Mouse (Mus musculus): Measurements from ENCODE around the gene Impg2. TPM values are rescaled to one million over a fixed set of nuclear protein-coding genes. Genes with fewer than 3 reads are reported as not detected.

The Impg2 gene
- polyA plus RNA-seq, 1 experiment = 0.74 TPM

DNA sequence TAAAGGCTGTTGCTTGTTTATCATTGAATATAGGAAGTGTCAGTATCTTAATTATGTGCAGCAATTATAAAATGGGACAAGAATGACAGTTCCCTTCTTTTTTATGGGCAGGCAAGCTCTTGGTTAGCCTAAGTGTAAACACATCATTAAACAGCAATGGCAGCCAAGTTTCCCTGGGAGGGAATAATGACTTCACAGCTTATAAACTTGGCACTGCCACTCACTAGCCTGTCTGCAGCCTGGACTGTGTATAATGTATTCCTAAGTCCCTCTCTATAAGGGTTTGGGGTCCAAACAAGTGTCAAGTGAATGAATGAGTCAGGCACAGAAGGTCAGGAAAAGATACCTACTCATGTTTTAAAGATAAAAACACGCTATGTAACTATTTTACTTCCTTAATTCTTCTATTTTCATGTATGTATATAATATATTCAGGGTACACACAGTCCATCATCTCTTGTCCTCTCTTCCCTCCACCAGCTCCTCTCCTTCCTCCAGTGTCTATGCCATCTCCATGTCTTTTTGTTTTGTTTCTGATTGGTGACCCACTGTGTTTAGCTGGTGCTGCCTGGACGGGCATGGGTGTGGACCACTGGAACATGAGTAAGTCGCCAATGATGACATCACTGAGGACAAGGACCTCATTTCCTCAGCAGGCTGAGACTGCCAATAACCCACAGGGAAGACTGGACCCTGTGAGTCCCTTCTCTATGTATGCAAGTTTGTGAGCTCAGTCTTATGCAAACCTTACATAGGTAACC lies 92.0 kb downstream of the Impg2 start:
- no peak overlapping the region for H3K4me3 ChIP-seq (ENCODE audit: insufficient read depth, low read length)
- no peak overlapping the region for H3K27ac ChIP-seq (ENCODE audit: insufficient read depth, low read length)
- H3K4me1 ChIP-seq (ENCODE audit: control insufficient read depth, insufficient read depth, low read length) = no peaks in the 10 kb centered on the region
- TF ChIP-seq CTCF (IDR thresholded peaks at IDR 0.05; ENCODE audit: borderline replicate concordance, insufficient read depth, low read length) (no peak), POLR2A (IDR thresholded peaks at IDR 0.05; ENCODE audit: low read depth, low read length) (no peak)

DNA sequence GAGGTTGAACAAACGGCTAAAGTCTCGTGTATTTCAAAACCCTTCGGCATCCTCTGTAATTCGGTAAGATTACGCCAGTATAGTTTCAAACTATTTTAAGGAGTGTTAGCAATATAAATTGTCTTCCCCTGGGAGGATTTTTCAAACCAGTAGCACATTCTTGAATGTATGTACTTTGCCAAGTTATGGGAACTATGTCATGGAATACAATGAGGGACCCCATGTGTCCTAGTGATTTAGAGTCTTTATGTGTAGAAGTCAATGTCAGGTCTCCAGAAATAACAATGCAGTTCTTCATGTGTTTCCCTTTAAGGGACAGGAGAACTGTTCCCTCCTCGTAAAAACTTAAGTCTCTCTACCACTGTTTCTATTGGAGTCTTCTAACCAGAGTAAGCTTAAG lies 94.1 kb downstream of the Impg2 start:
- no peak for TF ChIP-seq CTCF (IDR thresholded peaks at IDR 0.05; ENCODE audit: borderline replicate concordance, insufficient read depth, low read length)
- no peak for TF ChIP-seq POLR2A (IDR thresholded peaks at IDR 0.05; ENCODE audit: low read depth, low read length)
- H3K4me3 ChIP-seq (ENCODE audit: insufficient read depth, low read length) = no peak overlapping the region
- no peaks in the 10 kb centered on the region for H3K4me1 ChIP-seq (ENCODE audit: control insufficient read depth, insufficient read depth, low read length)
- H3K27ac ChIP-seq (ENCODE audit: insufficient read depth, low read length) = peak overlapping the region; percentile 73

DNA sequence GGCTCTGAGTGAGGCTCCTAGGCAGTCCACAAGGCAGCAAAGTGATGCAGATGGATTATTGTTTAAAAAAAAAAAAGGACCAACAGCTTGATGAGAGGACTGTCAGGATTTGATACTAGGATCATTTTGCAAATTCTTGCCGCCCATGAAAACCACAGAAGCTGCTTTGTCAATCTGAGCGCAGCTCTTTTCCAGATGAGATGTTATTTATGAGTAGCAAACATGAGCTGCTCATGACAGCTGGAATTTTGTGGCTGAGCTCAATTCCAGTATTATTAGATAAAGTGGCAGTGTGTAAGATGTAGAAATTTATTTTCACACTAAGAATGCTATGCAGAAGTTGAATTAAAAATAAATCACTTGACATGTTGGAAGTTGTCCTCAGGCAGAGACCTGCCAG lies 94.7 kb downstream of the Impg2 start:
- Histone ChIP-seq H3K27ac (ENCODE audit: insufficient read depth, low read length) (peak overlapping the region; percentile 41; the same call in 1 of the 2 replicates), H3K4me1 (ENCODE audit: control insufficient read depth, insufficient read depth, low read length) (no peaks in the 10 kb centered on the region), H3K4me3 (ENCODE audit: insufficient read depth, low read length) (no peak overlapping the region)
- no peak for TF ChIP-seq CTCF (IDR thresholded peaks at IDR 0.05; ENCODE audit: borderline replicate concordance, insufficient read depth, low read length)
- TF ChIP-seq POLR2A (IDR thresholded peaks at IDR 0.05; ENCODE audit: low read depth, low read length) = no peak

DNA sequence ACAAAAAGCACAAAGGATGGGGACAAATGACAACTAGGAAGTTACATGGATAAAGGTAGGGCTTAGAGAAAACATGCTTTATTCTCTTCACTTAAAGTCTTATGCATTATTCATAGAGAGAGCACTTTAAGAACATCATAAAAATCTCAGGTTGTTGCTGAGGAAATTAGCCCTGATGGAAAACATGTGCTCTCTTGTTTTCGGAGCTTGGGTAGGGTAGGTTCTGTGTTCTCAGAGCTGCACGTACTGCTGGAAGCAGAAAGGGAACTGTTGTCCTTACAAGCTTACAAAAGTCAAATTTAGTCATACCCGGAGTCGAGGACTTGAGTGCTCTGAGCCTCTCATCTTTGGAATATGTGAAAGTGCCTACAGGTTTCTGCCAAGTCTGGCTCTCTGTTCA lies 98.9 kb downstream of the Impg2 start:
- TF ChIP-seq POLR2A (IDR thresholded peaks at IDR 0.05; ENCODE audit: low read depth, low read length) (no peak), CTCF (IDR thresholded peaks at IDR 0.05; ENCODE audit: borderline replicate concordance, insufficient read depth, low read length) (no peak)
- H3K4me3 ChIP-seq (ENCODE audit: insufficient read depth, low read length) = no peak overlapping the region
- H3K4me1 ChIP-seq (ENCODE audit: control insufficient read depth, insufficient read depth, low read length) = no peaks in the 10 kb centered on the region
- H3K27ac ChIP-seq (ENCODE audit: insufficient read depth, low read length) = no peak overlapping the region

DNA sequence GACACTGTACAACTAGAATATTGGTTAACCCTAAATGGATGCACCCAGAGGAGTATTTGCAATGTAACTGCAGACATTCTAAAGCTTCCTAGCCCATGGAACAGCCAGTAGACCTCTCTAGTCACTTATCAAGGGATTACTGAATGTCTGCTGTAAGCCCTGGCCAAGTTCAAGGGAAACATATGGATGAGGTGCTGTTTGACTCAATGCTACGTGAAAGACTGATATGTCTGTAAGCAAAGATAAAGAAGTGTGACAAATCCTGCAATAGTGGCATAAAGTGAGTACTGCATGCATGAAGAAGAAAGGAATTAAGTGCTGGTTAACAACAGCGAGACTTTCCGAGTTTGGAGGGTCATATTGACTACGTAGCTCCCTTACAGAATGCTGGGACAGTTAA lies 100.1 kb downstream of the Impg2 start:
- Histone ChIP-seq H3K27ac (ENCODE audit: insufficient read depth, low read length) (no peak overlapping the region), H3K4me1 (ENCODE audit: control insufficient read depth, insufficient read depth, low read length) (no peaks in the 10 kb centered on the region), H3K4me3 (ENCODE audit: insufficient read depth, low read length) (no peak overlapping the region)
- TF ChIP-seq POLR2A (IDR thresholded peaks at IDR 0.05; ENCODE audit: low read depth, low read length) = no peak
- no peak for TF ChIP-seq CTCF (IDR thresholded peaks at IDR 0.05; ENCODE audit: borderline replicate concordance, insufficient read depth, low read length)

DNA sequence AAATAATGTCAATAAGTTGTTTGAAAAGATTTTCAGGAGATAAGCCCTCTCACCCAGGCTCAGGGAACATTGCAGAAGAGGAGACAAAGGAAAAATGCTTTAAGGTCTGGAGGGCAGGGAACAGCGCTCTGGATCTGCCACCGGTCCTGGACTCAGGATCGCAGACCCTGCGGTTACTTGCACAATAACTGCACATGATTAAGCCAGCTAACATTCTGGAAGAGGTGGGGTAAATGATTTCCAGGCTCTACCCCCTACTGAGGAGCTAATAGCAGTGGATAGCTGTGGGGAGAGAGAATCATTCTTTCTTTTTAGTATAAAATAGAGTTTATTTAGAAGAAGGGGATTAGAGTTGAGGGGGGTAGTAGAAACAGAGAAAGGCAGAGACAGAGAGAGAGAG lies 103.5 kb downstream of the Impg2 start:
- Histone ChIP-seq H3K27ac (ENCODE audit: insufficient read depth, low read length) (no peak overlapping the region; the same call in 1 of the 2 replicates), H3K4me3 (ENCODE audit: insufficient read depth, low read length) (no peak overlapping the region), H3K4me1 (ENCODE audit: control insufficient read depth, insufficient read depth, low read length) (0 out of 2 replicates have a peak, but pooled peaks cover 3% of the 10 kb centered on the region)
- TF ChIP-seq CTCF (IDR thresholded peaks at IDR 0.05; ENCODE audit: borderline replicate concordance, insufficient read depth, low read length) (no peak), POLR2A (IDR thresholded peaks at IDR 0.05; ENCODE audit: low read depth, low read length) (no peak)

DNA sequence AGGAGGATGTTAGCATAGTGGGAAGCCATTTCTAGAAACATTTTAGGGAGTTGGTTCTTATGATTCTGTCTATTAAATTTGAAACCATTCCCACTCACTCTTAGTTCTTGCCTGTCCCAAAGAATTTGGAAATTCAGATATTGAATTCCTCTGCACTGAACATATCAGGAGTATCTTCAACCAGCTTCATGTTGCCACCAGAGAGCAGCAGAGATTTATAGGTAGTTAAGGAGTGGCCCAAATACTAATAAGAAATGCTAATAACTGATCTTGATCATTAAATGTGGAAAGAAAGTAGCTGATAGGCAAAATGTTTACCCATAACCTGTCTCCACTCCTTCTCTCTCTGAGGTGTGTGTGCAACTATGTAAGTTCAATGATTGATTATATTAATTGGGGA lies 107.2 kb downstream of the Impg2 start:
- Histone ChIP-seq H3K4me3 (ENCODE audit: insufficient read depth, low read length) (no peak overlapping the region), H3K4me1 (ENCODE audit: control insufficient read depth, insufficient read depth, low read length) (0 out of 2 replicates have a peak, but pooled peaks cover 3% of the 10 kb centered on the region), H3K27ac (ENCODE audit: insufficient read depth, low read length) (no peak overlapping the region)
- TF ChIP-seq CTCF (IDR thresholded peaks at IDR 0.05; ENCODE audit: borderline replicate concordance, insufficient read depth, low read length) (no peak), POLR2A (IDR thresholded peaks at IDR 0.05; ENCODE audit: low read depth, low read length) (no peak)

Other genes with a start within 250 kb of the Impg2 start
- 978 and 1,034 TPM in 2 replicates for gene Rpl24, start 238.0 kb upstream of the Impg2 start, polyA plus RNA-seq (2011; ENCODE audit: insufficient read length, low read depth, missing spikeins)
- gene Zbtb11, start 230.4 kb upstream of the Impg2 start, polyA plus RNA-seq (2011; ENCODE audit: insufficient read length, low read depth, missing spikeins) = 15.5 and 15.9 TPM in 2 replicates
- gene Pcnp, start 174.6 kb upstream of the Impg2 start, polyA plus RNA-seq (2011; ENCODE audit: insufficient read length, low read depth, missing spikeins) = 179 and 181 TPM in 2 replicates
- gene Trmt10c, start 166.5 kb upstream of the Impg2 start, polyA plus RNA-seq (2011; ENCODE audit: insufficient read length, low read depth, missing spikeins) = 13.6 and 15.1 TPM in 2 replicates
- gene Senp7, start 156.0 kb upstream of the Impg2 start, polyA plus RNA-seq (2011; ENCODE audit: insufficient read length, low read depth, missing spikeins) = 22.7 and 33.2 TPM in 2 replicates